Mouse (Mus musculus) ES-E14 (cell line): Measurements from ENCODE around the gene Fry.

Source experiments
- HCFC1 ChIP-seq: IDR thresholded peaks from 2 replicates; pipeline ENCODE4 v1.6.1; 2012; ENCODE audit warnings: low read length, inconsistent platforms, borderline replicate concordance; ENCODE audit not compliant: insufficient read depth
- ZNF384 ChIP-seq: IDR thresholded peaks from 2 replicates; pipeline ENCODE4 v1.6.1; 2012; ENCODE audit warnings: low read depth, low read length, inconsistent platforms

DNA sequence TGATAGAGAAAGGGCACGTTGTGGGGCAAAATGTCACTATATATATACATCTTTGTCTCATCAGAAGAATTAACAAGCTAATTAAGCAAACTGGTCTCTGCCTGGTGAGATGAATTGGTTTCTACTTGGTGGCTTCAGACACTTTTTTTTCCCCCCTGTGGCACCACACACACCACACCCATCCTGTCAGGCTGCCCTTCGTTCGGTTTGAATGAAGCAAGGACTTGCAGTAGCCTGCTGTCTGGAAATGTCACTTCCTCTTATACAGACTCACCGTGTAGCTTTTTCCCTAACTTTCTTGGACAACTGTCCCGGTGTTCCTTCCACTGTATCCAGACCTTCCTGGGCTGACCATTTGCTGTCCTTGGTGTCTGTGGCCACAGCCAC, 144.3 kb downstream of the Fry start:
- TF ChIP-seq HCFC1 (no peak), ZNF384 (no peak)
